Mouse (Mus musculus): ENCODE data around the gene Snu13. TPM values are rescaled to one million over a fixed set of nuclear protein-coding genes. Genes with fewer than 3 reads are reported as not detected.

Gene Snu13
- polyA plus RNA-seq, 1 experiment from 2014 or later, result 340 TPM

DNA sequence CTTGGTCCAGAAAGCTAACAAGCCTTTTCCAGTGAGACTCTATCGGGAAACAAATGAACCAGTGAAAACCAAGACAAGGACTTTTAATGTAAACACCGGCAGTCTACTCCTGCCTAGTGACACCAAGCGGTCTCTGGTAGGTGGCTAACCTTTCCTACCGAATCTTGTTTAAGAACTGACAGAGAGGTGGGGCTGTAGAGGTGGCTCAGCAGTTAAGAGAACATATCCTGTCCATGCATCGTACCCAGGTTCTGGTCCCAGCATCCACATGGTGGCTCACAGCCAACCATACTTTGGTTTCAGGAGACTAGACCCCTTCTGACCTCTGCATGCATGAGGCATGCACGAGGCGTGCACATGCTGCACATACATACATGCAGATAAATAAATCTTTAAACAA, 20.1 kb downstream of the Snu13 start:
- H3K9ac ChIP-seq, result no peak overlapping the region
- no peak overlapping the region for H3K4me3 ChIP-seq (ENCODE audit: low read depth, low read length)
- TF ChIP-seq CTCF (IDR thresholded peaks at IDR 0.05; ENCODE audit: low read depth), result no peak
- no peaks in the 10 kb centered on the region for H3K9me3 ChIP-seq (ENCODE audit: low read depth, low read length)
- no peak for ATAC-seq (ENCODE audit: insufficient read depth)
- no peak for DNase-seq
- 83% methylated on average over 7 of the region's 7 CpGs for WGBS
- H3K4me1 ChIP-seq (ENCODE audit: insufficient read depth), result no peaks in the 10 kb centered on the region
- H3K36me3 ChIP-seq (ENCODE audit: insufficient read depth), result peaks cover 95% of the 10 kb centered on the region
- no peaks in the 10 kb centered on the region for H3K27me3 ChIP-seq (ENCODE audit: insufficient read depth, low read length)
- no peak overlapping the region for H3K27ac ChIP-seq (ENCODE audit: low read depth)
- H3K4me2 ChIP-seq, result no peak overlapping the region

DNA sequence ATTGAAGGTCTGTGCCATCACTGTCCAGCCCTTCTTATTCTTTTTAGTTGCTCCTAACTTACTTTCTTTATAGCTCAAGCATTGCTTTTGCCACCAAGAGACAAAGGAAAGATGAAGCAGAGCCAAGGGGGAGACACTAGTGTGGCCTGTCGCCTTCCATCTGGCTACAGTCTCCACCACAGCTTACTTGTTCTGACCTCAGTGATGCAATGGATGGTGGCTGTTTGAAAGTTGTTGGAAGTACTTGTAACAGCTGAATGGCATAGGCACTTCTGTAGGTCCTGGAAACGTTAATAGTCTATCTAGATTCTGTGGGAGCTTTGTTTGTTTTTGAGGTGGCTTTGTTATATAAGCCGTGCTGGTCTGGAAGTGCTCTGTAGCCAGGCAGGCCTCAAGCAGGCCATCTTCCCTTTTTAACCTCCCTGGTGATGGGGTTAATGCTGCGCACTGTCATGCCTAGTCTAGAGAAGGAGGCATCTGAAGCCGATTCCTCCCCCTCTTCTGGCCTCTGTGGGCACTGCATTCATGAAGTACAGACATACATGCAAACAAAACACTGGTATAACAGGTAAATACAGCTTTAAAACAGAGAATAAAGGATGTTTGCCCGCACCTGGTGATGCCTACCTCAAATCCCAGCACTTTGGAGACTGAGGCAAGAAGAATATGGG, 23.3 kb downstream of the Snu13 start:
- no peak overlapping the region for H3K4me3 ChIP-seq (ENCODE audit: low read depth, low read length)
- no peaks in the 10 kb centered on the region for H3K27me3 ChIP-seq (ENCODE audit: insufficient read depth, low read length)
- 77% methylated on average over 6 of the region's 6 CpGs for WGBS
- H3K4me2 ChIP-seq, result no peak overlapping the region
- no peak overlapping the region for H3K27ac ChIP-seq (ENCODE audit: low read depth)
- no peak overlapping the region for H3K9ac ChIP-seq
- no peaks in the 10 kb centered on the region for H3K9me3 ChIP-seq (ENCODE audit: low read depth, low read length)
- no peak for TF ChIP-seq CTCF (IDR thresholded peaks at IDR 0.05; ENCODE audit: low read depth)
- H3K4me1 ChIP-seq (ENCODE audit: insufficient read depth), result no peaks in the 10 kb centered on the region
- no peak for ATAC-seq (ENCODE audit: insufficient read depth)
- no peak for DNase-seq
- H3K36me3 ChIP-seq (ENCODE audit: insufficient read depth), result peaks cover 85% of the 10 kb centered on the region

DNA sequence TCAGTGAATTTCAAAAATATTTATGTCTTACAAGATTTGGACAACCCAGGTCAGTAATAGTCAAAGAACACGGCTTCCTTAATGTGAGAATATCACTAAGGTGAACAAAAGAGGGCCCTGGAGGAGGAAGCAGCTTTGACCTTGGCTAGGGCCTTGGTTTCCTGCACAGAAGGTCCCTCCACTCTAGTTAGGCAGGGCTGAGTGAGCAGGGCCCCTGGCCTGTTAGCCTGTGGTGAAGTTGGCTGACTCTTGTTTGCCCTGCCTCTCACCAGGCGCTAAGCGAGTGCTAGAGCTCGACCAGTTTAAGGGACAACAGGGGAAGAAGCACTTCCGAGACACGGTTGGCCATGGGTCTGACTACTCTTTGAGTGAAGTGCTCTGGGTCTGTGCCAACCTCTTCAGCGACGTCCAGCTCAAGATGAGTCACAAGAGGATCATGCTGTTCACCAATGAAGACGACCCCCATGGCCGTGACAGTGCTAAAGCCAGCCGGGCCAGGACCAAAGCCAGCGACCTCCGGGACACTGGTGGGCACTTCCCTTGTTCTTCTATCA, 24.8 kb downstream of the Snu13 start:
- Histone ChIP-seq H3K27me3 (ENCODE audit: insufficient read depth, low read length) (no peaks in the 10 kb centered on the region), H3K4me3 (ENCODE audit: low read depth, low read length) (no peak overlapping the region), H3K36me3 (ENCODE audit: insufficient read depth) (peaks cover 77% of the 10 kb centered on the region), H3K27ac (ENCODE audit: low read depth) (no peak overlapping the region), H3K9ac (no peak overlapping the region), H3K4me2 (no peak overlapping the region), H3K4me1 (ENCODE audit: insufficient read depth) (0 out of 2 replicates have a peak, but pooled peaks cover 1% of the 10 kb centered on the region), H3K9me3 (ENCODE audit: low read depth, low read length) (no peaks in the 10 kb centered on the region)
- no peak for DNase-seq
- TF ChIP-seq CTCF (IDR thresholded peaks at IDR 0.05; ENCODE audit: low read depth), result no peak
- ATAC-seq (ENCODE audit: insufficient read depth), result no peak
- 82% methylated on average over 13 of the region's 13 CpGs for WGBS

DNA sequence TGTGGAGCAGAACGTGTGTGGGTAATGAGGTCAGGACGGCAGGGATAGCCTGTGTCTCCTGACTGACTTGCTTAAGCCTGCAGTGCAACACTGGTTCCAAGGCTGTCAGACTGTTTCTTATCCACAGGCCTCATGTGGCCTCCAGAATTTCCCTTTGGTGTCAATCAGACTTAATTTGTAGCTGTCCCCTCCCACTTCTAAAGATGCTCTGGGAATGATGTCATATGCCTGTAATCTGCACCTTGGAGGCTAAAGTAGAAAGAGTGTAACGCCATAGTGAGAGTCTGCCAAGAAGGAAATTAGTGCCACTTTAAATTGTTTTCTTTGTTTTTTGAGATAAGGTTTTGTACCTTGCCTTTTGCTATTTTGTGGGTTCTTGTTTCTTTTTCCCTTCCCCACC, 28.1 kb downstream of the Snu13 start:
- H3K9ac ChIP-seq, result no peak overlapping the region
- no peak for DNase-seq
- H3K27ac ChIP-seq (ENCODE audit: low read depth), result no peak overlapping the region

DNA sequence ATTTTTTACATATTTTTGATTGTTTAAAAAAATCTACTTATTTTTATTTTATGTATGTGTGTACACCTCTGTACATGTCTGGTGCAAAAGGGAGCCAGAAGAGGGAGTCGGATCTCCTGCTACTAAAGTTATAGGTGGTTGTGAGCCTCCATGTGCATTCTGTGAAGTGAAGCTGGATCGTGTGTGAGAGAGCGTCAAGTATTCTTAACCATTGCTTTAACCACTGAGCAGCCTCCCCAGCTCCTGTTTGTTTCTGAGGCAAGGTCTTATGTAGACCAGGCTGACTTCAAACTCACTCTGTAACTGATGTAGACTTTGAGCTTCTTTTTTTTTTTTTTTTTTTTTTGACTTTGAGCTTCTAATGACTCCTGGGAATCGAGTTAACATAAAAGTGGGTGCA, 29.9 kb downstream of the Snu13 start:
- H3K27me3 ChIP-seq (ENCODE audit: insufficient read depth, low read length), result no peaks in the 10 kb centered on the region
- peak overlapping the region; percentile 38; the same call in 1 of the 2 replicates for H3K4me2 ChIP-seq
- no peaks in the 10 kb centered on the region for H3K9me3 ChIP-seq (ENCODE audit: low read depth, low read length)
- DNase-seq (no peak), ATAC-seq (ENCODE audit: insufficient read depth) (no peak)
- H3K27ac ChIP-seq (ENCODE audit: low read depth), result no peak overlapping the region
- no peak overlapping the region for H3K9ac ChIP-seq
- no peak overlapping the region; the same call in 1 of the 2 replicates for H3K4me3 ChIP-seq (ENCODE audit: low read depth, low read length)
- peaks cover 27% of the 10 kb centered on the region for H3K36me3 ChIP-seq (ENCODE audit: insufficient read depth)
- peaks cover 13% of the 10 kb centered on the region; the same call in 1 of the 2 replicates for H3K4me1 ChIP-seq (ENCODE audit: insufficient read depth)
- TF ChIP-seq CTCF (IDR thresholded peaks at IDR 0.05; ENCODE audit: low read depth), result no peak
- 64% methylated on average over 4 of the region's 4 CpGs for WGBS

More for the DNA sequence above, 28.1 kb downstream of the Snu13 start:
- TF ChIP-seq CTCF (IDR thresholded peaks at IDR 0.05; ENCODE audit: low read depth), result no peak
- 88% methylated on average over 3 of the region's 3 CpGs for WGBS
- H3K36me3 ChIP-seq (ENCODE audit: insufficient read depth), result peaks cover 46% of the 10 kb centered on the region
- H3K4me1 ChIP-seq (ENCODE audit: insufficient read depth), result peaks cover 13% of the 10 kb centered on the region; the same call in 1 of the 2 replicates
- no peak overlapping the region for H3K4me3 ChIP-seq (ENCODE audit: low read depth, low read length)
- H3K27me3 ChIP-seq (ENCODE audit: insufficient read depth, low read length), result no peaks in the 10 kb centered on the region
- H3K4me2 ChIP-seq, result no peak overlapping the region
- ATAC-seq (ENCODE audit: insufficient read depth), result no peak
- H3K9me3 ChIP-seq (ENCODE audit: low read depth, low read length), result no peaks in the 10 kb centered on the region

DNA sequence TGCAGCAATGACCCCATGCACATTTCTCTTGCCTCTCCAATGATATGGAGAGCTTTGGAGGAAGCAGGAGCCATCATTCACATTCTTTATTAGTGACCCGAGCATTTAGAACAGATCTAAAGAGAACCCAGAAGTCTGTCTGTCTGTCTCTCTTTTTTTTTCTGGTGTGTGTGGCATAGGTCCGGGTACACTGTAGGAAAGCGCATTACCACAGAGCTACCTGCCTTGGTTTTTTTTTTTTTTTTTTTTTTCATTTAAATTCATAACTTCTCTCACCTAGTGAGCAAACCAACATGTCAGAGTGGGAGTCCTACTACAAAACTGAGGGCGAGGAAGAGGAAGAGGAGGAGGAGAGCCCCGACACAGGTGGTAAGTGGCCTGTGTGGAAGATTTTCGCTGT, 30.6 kb downstream of the Snu13 start:
- H3K4me3 ChIP-seq (ENCODE audit: low read depth, low read length), result peak overlapping the region; percentile 84
- H3K9ac ChIP-seq, result peak overlapping the region; percentile 62
- no peak for ATAC-seq (ENCODE audit: insufficient read depth)
- H3K36me3 ChIP-seq (ENCODE audit: insufficient read depth), result peaks cover 21% of the 10 kb centered on the region
- H3K4me2 ChIP-seq, result peak overlapping the region; percentile 91
- WGBS, result 15% methylated on average over 6 of the region's 6 CpGs
- H3K27ac ChIP-seq (ENCODE audit: low read depth), result peak overlapping the region; percentile 76
- peaks cover 13% of the 10 kb centered on the region; the same call in 1 of the 2 replicates for H3K4me1 ChIP-seq (ENCODE audit: insufficient read depth)
- H3K27me3 ChIP-seq (ENCODE audit: insufficient read depth, low read length), result no peaks in the 10 kb centered on the region
- H3K9me3 ChIP-seq (ENCODE audit: low read depth, low read length), result no peaks in the 10 kb centered on the region
- no peak for TF ChIP-seq CTCF (IDR thresholded peaks at IDR 0.05; ENCODE audit: low read depth)
- no peak for DNase-seq

DNA sequence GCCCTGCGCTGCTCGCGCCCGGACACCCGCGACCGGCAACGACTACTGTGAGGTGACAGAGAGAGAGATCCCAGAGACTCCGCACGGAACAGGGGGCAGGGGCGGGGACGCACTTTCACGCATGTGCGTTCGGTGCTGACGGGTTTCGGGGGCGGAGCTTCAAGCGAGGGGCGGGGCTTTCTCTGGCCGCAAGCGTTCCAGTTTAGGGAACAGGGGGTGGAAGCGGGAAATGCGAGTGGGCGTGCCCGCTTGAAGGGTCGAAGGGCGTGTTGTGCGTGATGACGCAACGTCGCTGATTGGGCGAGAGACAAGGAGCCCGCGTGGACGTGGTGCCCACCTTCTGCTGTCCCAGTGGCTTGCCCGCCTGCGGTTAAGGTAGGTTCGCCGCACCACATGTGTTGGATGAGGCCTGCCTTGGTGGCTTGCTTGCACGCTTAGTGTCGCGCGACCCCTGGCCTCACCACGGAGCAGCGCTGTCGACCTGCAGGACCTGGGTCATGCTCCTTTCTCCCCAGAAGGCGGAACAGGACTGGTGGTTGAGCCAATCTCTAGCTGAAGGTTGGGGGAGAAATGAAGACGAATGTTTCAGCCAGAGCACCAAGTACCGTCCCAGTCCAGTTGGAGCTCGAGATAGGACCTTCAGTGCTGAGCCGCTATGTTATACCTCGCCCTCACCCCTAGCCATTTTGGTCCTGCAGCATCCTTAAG, 31.1 kb downstream of the Snu13 start:
- ATAC-seq (ENCODE audit: insufficient read depth) (peak; percentile 96), DNase-seq (peak; percentile 99)
- peaks cover 17% of the 10 kb centered on the region for H3K36me3 ChIP-seq (ENCODE audit: insufficient read depth)
- under 1% methylated on average over 52 of the region's 53 CpGs for WGBS
- H3K4me1 ChIP-seq (ENCODE audit: insufficient read depth), result peaks cover 13% of the 10 kb centered on the region; the same call in 1 of the 2 replicates
- H3K4me3 ChIP-seq (ENCODE audit: low read depth, low read length), result peak overlapping the region; percentile 84
- peak; percentile 50 for TF ChIP-seq CTCF (IDR thresholded peaks at IDR 0.05; ENCODE audit: low read depth)
- peak overlapping the region; percentile 81 for H3K9ac ChIP-seq
- peak overlapping the region; percentile 76 for H3K27ac ChIP-seq (ENCODE audit: low read depth)
- no peaks in the 10 kb centered on the region for H3K9me3 ChIP-seq (ENCODE audit: low read depth, low read length)
- peak overlapping the region; percentile 91 for H3K4me2 ChIP-seq
- no peaks in the 10 kb centered on the region for H3K27me3 ChIP-seq (ENCODE audit: insufficient read depth, low read length)

Data from lung, embryonic 14.5 days (tissue).